Mouse (Mus musculus) forebrain, embryonic 10.5 days (tissue): Measurements from ENCODE around the gene Topaz1. TPM values are rescaled to one million over a fixed set of nuclear protein-coding genes. Genes with fewer than 3 reads are reported as not detected.
A peak's percentile ranks its signal among the peaks of the same experiment; 100 is the strongest.
"Not testable (repeated sequence)": the region's sequence is repeated elsewhere in the genome, so short reads cannot be mapped to it uniquely, and the experiment has no call there.

Source experiments
- DNase-seq: peaks from one replicate; pipeline ENCODE4 v3.0.0-alpha.2; 2017; ENCODE audit warnings: low spot score; ENCODE audit errors: extremely low spot score
- H3K27ac ChIP-seq: fragments of 300-500 bp; sonication (generic); 2 replicates; pipeline ENCODE4 v1.5.1; 2016; ENCODE audit warnings: mild to moderate bottlenecking
- H3K27me3 ChIP-seq: fragments of 300-500 bp; sonication (generic); 2 replicates; pipeline ENCODE4 v1.6.1; 2016; ENCODE audit warnings: mild to moderate bottlenecking; ENCODE audit not compliant: poor library complexity, severe bottlenecking
- H3K36me3 ChIP-seq: fragments of 300-500 bp; sonication (generic); replicated peaks from 2 replicates; pipeline ENCODE4 v1.6.1; 2016; ENCODE audit warnings: mild to moderate bottlenecking, moderate library complexity
- H3K4me1 ChIP-seq: fragments of 300-500 bp; sonication (generic); 2 replicates; pipeline ENCODE4 v1.6.1; 2016
- H3K4me3 ChIP-seq: fragments of 300-500 bp; sonication (generic); 2 replicates; pipeline ENCODE4 v1.5.1; 2016; ENCODE audit warnings: mild to moderate bottlenecking, moderate library complexity
- H3K9me3 ChIP-seq: fragments of 300-500 bp; sonication (generic); 2 replicates; pipeline ENCODE4 v1.6.1; 2016; ENCODE audit warnings: mild to moderate bottlenecking, moderate library complexity
- WGBS: fragments of 180-500 bp; shearing (Covaris S2); methylation state at CpG from one replicate; pipeline ENCODE4 v1.1.7; 2016; 5-methylcytosine and 5-hydroxymethylcytosine counted together
- polyA plus RNA-seq: library from polyadenylated mRNA; unstranded; fragments of >200 nt; fragmentation: Nextera tagmentation; extraction: Ambion mirVana; gene quantifications from 2 replicates; pipeline ENCODE4 v1.2.1, GENCODE M21; 2016

The Topaz1 gene
- polyA plus RNA-seq, 1 experiment from 2014 or later = not detected

GRCm38 (mm10) chr9:122823374-122824017 is 76.3 kb downstream of the Topaz1 start:
- no peak for DNase-seq
- Histone ChIP-seq H3K36me3 (peaks cover 42% of the 10 kb centered on the region), H3K9me3 (no peaks in the 10 kb centered on the region), H3K27ac (no peak overlapping the region), H3K4me3 (no peak overlapping the region), H3K27me3 (no peaks in the 10 kb centered on the region), H3K4me1 (no peaks in the 10 kb centered on the region)
- WGBS = 89% methylated on average over 5 of the region's 5 CpGs

GRCm38 (mm10) chr9:122826743-122827142 is 79.6 kb downstream of the Topaz1 start:
- DNase-seq = no peak
- H3K27me3 ChIP-seq = no peaks in the 10 kb centered on the region
- H3K36me3 ChIP-seq = peaks cover 38% of the 10 kb centered on the region
- no peaks in the 10 kb centered on the region for H3K9me3 ChIP-seq
- no peak overlapping the region for H3K27ac ChIP-seq
- no peaks in the 10 kb centered on the region for H3K4me1 ChIP-seq
- H3K4me3 ChIP-seq = no peak overlapping the region
- 95% methylated on average over 4 of the region's 4 CpGs for WGBS

- no peak overlapping the region for H3K4me3 ChIP-seq
- no peak overlapping the region for H3K27ac ChIP-seq
- no peak for DNase-seq
- H3K9me3 ChIP-seq = no peaks in the 10 kb centered on the region
- H3K36me3 ChIP-seq = peaks cover 29% of the 10 kb centered on the region
- H3K27me3 ChIP-seq = no peaks in the 10 kb centered on the region
- H3K4me1 ChIP-seq = no peaks in the 10 kb centered on the region
- WGBS = 89% methylated on average over 4 of the region's 4 CpGs
These were observed 82.8 kb downstream of the Topaz1 start for GRCm38 (mm10) chr9:122829826-122830380.

- Histone ChIP-seq H3K4me3 (no peak overlapping the region), H3K27me3 (no peaks in the 10 kb centered on the region), H3K27ac (no peak overlapping the region), H3K9me3 (no peaks in the 10 kb centered on the region), H3K4me1 (peaks cover 16% of the 10 kb centered on the region), H3K36me3 (no peaks in the 10 kb centered on the region)
- 83% methylated on average over 9 of the region's 9 CpGs for WGBS
- no peak for DNase-seq
These were observed 89.0 kb downstream of the Topaz1 start for GRCm38 (mm10) chr9:122836126-122836525.

- DNase-seq = no peak
- no peaks in the 10 kb centered on the region for H3K9me3 ChIP-seq
- H3K27ac ChIP-seq = no peak overlapping the region
- H3K27me3 ChIP-seq = no peaks in the 10 kb centered on the region
- no peaks in the 10 kb centered on the region for H3K36me3 ChIP-seq
- WGBS = 82% methylated on average over 6 of the region's 6 CpGs
- no peak overlapping the region for H3K4me3 ChIP-seq
- H3K4me1 ChIP-seq = peaks cover 16% of the 10 kb centered on the region
These were observed 89.6 kb downstream of the Topaz1 start for GRCm38 (mm10) chr9:122836790-122837189.

GRCm38 (mm10) chr9:122837216-122837615 is 90.1 kb downstream of the Topaz1 start:
- Histone ChIP-seq H3K9me3 (no peaks in the 10 kb centered on the region), H3K36me3 (no peaks in the 10 kb centered on the region), H3K4me1 (peaks cover 16% of the 10 kb centered on the region), H3K4me3 (no peak overlapping the region), H3K27me3 (no peaks in the 10 kb centered on the region), H3K27ac (no peak overlapping the region)
- no peak for DNase-seq
- 87% methylated on average over 4 of the region's 4 CpGs for WGBS

- WGBS = 26% methylated on average over 16 of the region's 16 CpGs
- peak; percentile 18 for DNase-seq
These were observed 90.5 kb downstream of the Topaz1 start for GRCm38 (mm10) chr9:122837680-122838079.

GRCm38 (mm10) chr9:122843760-122844159 is 96.6 kb downstream of the Topaz1 start, which contains the start of gene Gm35549:
Gene Gm35549 (minus strand): TSS chr9:122844035.
- H3K9me3 ChIP-seq = no peaks in the 10 kb centered on the region; the same call in 1 of the 2 replicates
- 90% methylated on average over 3 of the region's 3 CpGs for WGBS
- peaks cover 6% of the 10 kb centered on the region for H3K36me3 ChIP-seq
- H3K4me1 ChIP-seq = no peaks in the 10 kb centered on the region
- H3K4me3 ChIP-seq = no peak within 1 kb of the TSS
- no peak for DNase-seq
- H3K27ac ChIP-seq = no peak within 1 kb of the TSS
- no peaks in the 10 kb centered on the region for H3K27me3 ChIP-seq

More at GRCm38 (mm10) chr9:122837680-122838079, 90.5 kb downstream of the Topaz1 start:
- Histone ChIP-seq H3K27me3 (no peaks in the 10 kb centered on the region), H3K36me3 (no peaks in the 10 kb centered on the region), H3K27ac (no peak overlapping the region), H3K4me1 (peaks cover 16% of the 10 kb centered on the region), H3K4me3 (no peak overlapping the region), H3K9me3 (no peaks in the 10 kb centered on the region)

GRCm38 (mm10) chr9:122845621-122846020 is 98.5 kb downstream of the Topaz1 start:
- Histone ChIP-seq H3K27ac (no peak overlapping the region), H3K4me3 (no peak overlapping the region), H3K36me3 (peaks cover 25% of the 10 kb centered on the region), H3K27me3 (no peaks in the 10 kb centered on the region), H3K4me1 (no peaks in the 10 kb centered on the region), H3K9me3 (peaks cover 2% of the 10 kb centered on the region; the same call in 1 of the 2 replicates)
- 83% methylated on average over 3 of the region's 3 CpGs for WGBS
- no peak for DNase-seq

- Histone ChIP-seq H3K4me1 (no peaks in the 10 kb centered on the region), H3K9me3 (peaks cover 2% of the 10 kb centered on the region; the same call in 1 of the 2 replicates), H3K27ac (no peak overlapping the region), H3K4me3 (no peak overlapping the region), H3K27me3 (no peaks in the 10 kb centered on the region), H3K36me3 (peaks cover 30% of the 10 kb centered on the region)
- DNase-seq = no peak
These were observed 99.0 kb downstream of the Topaz1 start for GRCm38 (mm10) chr9:122846156-122846555.

GRCm38 (mm10) chr9:122847811-122848311 is 100.7 kb downstream of the Topaz1 start:
- H3K4me1 ChIP-seq, H3K27ac ChIP-seq, H3K9me3 ChIP-seq, H3K4me3 ChIP-seq, H3K27me3 ChIP-seq, DNase-seq: not testable (repeated sequence)
- H3K36me3 ChIP-seq = peaks cover 47% of the 10 kb centered on the region
- WGBS = 95% methylated on average over 7 of the region's 8 CpGs
